Comparison of ENCODE assay signal across 9 mouse cellular contexts in genomic region chr5:140194173-140194572, GRCm38 (mm10).
DNase-seq lines count a peak whose midpoint lies in the region; ATAC-seq and TF ChIP-seq lines count a peak whose summit lies in the region.
"Had no signal": no experiment of that assay in that cellular context is flagged by ENCODE, and none has a peak within 500 bp of the region (broad histone marks: within the 10 kb centered on the region; RNA-seq: fewer than 3 reads in every experiment).

No protein-coding gene starts in this region.

- no peak overlapping the region for H3K9ac ChIP-seq in heart, embryonic 12.5 days
- 0 out of 2 replicates have a peak overlapping the region, but pooled peaks have one; percentile 23 for H3K9ac ChIP-seq in midbrain, embryonic 13.5 days (replicated peaks)

- ATAC-seq in heart, embryonic 12.5 days (ENCODE audit: insufficient number of reproducible peaks, low FRiP score) = 0 out of 2 replicates have a peak, but pooled peaks have one; percentile 12
- no peak for ATAC-seq in midbrain, embryonic 13.5 days
- ATAC-seq in erythroblast, adult 5-6 weeks (replicated peaks; ENCODE audit: low FRiP score, poor library complexity, severe bottlenecking) = no peak

- H3K4me2 ChIP-seq in heart, embryonic 12.5 days = no peak overlapping the region
- no peak overlapping the region for H3K4me2 ChIP-seq in midbrain, embryonic 13.5 days (replicated peaks)

- H3K27me3 ChIP-seq in heart, embryonic 12.5 days (replicated peaks) = no peaks in the 10 kb centered on the region
- H3K27me3 ChIP-seq in midbrain, embryonic 13.5 days = no peaks in the 10 kb centered on the region

- intact Hi-C loops in gastrocnemius, adult 2 months (cut with DNase I) = no loop called here

- H3K4me1 ChIP-seq in heart, embryonic 12.5 days (replicated peaks) = peaks cover 15% of the 10 kb centered on the region
- peaks cover 24% of the 10 kb centered on the region for H3K4me1 ChIP-seq in midbrain, embryonic 13.5 days (replicated peaks)

- DNase-seq in gastrocnemius, adult 2 months = peak; percentile 40
- no peak for DNase-seq in gastrocnemius, postnatal 25 days
- DNase-seq in adipocyte (ENCODE audit: low spot score) = peak; percentile 23
- no peak for DNase-seq in spleen, postnatal 4 days (ENCODE audit: low spot score in 2 of 2)
- no peak for DNase-seq in ovary, postnatal 36 days (ENCODE audit: low spot score)
- DNase-seq: adrenal gland, postnatal 36 days had no signal

- no peaks in the 10 kb centered on the region for H3K9me3 ChIP-seq in heart, embryonic 12.5 days (replicated peaks)
- no peaks in the 10 kb centered on the region for H3K9me3 ChIP-seq in midbrain, embryonic 13.5 days

- TF ChIP-seq CTCF in gastrocnemius, adult 2 months (IDR thresholded peaks at IDR 0.05) = no peak

- peaks cover 19% of the 10 kb centered on the region for H3K36me3 ChIP-seq in heart, embryonic 12.5 days
- H3K36me3 ChIP-seq in midbrain, embryonic 13.5 days = no peaks in the 10 kb centered on the region

- no peak overlapping the region for H3K27ac ChIP-seq in gastrocnemius, adult 2 months
- H3K27ac ChIP-seq in heart, embryonic 12.5 days (ENCODE audit: poor library complexity, severe bottlenecking) = no peak overlapping the region
- peak overlapping the region; percentile 48; the same call in 1 of the 2 replicates for H3K27ac ChIP-seq in midbrain, embryonic 13.5 days

- H3K4me3 ChIP-seq in gastrocnemius, adult 2 months = no peak overlapping the region
- no peak overlapping the region for H3K4me3 ChIP-seq in heart, embryonic 12.5 days
- H3K4me3 ChIP-seq in midbrain, embryonic 13.5 days (replicated peaks) = no peak overlapping the region

- 66% methylated on average over 11 of the region's 11 CpGs for WGBS in heart, embryonic 12.5 days
- WGBS in midbrain, embryonic 13.5 days = 33% methylated on average over 11 of the region's 11 CpGs

Comparison
In these comparisons a context has a peak if more than half of its experiments do, and no peak if none do; other contexts are left out.
1. DNase-seq: peak in gastrocnemius, adult 2 months (single experiment) and adipocyte (single experiment); none in gastrocnemius, postnatal 25 days (single experiment), spleen, postnatal 4 days (0 of 2) and ovary, postnatal 36 days (single experiment).